Mouse (Mus musculus) right cerebral cortex, postnatal 25 days (tissue): Measurements from ENCODE around the gene Nfatc3.

Experiments
- DNase-seq: peaks from one replicate; pipeline ENCODE4 v3.0.0; 2022

Nfatc3 gene

DNA sequence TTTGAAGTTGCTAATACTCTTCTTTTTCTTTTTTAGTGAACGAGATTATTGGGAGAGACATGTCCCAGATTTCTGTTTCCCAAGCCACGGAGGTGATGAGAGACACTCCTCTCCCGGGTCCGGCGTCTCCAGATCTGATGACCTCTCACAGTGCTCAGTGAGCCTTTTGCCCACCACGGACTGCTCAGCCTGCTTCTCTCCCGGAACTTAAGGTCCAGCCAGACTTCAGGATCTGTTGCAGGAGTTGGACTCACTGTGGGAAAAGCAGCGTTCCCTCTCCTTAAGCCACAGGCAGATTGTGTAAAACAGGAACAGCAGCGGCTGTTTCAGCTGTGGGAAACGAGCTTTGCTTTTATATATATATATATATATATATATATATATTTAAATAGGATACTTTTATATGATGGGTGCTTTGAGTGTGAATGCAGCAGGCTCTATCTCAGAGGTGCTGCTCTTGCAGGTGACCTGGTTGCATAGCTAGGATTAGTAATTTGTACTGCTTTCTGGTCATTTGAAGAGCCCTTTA is 69.3 kb downstream of the Nfatc3 start:
- no peak for DNase-seq

- DNase-seq, result no peak
Measured at GRCm38 (mm10) chr8:106129232-106129930, 70.7 kb downstream of the Nfatc3 start.

- DNase-seq, result no peak
Measured at GRCm38 (mm10) chr8:106129997-106130396, 71.4 kb downstream of the Nfatc3 start.

- DNase-seq, result no peak
Measured at GRCm38 (mm10) chr8:106130505-106130904, 71.9 kb downstream of the Nfatc3 start.

DNA sequence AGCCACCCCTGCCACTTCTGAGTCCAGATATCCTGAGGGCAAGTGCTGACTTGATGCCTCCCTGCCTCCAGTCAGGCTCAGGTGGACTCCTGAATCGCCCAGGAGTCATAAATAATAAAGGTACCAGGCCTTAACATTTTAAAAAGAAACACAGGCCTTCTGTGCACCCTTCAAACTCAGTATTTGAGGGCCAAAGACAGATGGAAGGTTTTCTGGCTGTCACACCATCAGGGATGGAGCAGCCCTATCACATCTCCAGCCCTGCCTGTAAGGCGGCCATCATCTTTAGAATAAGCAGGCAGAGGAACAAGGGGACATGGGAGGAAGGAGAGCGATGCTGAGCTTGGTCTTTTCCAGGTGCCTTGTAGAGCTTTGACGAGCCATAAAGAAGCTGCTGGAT is 72.4 kb downstream of the Nfatc3 start:
- DNase-seq, result no peak

DNA sequence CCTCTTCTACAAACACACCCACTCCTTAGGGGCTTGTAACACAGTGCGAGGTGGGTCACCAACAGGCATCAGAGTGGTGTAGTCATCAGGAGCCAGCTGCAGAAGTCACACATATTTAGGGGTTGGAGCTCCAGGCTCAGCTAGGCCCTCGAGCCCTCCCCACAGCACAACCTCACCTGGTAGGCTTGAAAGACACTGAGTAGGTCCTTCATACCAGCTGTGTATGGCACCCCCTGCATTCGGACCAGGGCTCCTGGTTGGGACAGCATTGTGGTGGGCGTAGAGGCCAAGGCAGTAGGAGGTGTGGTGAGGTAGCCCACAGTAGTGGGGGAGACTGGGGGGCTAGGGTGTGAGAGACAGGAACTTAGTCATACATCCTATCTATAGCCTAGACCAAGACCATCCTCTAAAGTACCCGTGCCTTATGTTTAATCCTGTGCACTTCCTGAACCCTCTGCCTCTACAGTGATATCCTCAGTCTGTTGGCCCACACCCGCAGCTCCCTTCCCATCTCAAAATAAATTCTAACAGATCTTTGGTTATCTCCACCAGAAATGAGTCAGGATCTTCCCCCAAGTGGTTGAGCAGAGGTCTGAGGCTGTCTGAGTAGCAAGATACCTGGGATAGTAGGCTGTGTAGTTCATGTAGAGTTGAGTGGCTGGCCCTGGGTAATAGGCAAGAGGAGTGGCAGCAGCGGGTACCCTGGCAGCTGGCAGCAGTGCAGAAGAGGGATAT is 73.0 kb downstream of the Nfatc3 start:
- DNase-seq, result no peak

GRCm38 (mm10) chr8:106132356-106132755 is 73.7 kb downstream of the Nfatc3 start:
- DNase-seq, result no peak

GRCm38 (mm10) chr8:106133526-106133925 is 74.9 kb downstream of the Nfatc3 start:
- no peak for DNase-seq

DNA sequence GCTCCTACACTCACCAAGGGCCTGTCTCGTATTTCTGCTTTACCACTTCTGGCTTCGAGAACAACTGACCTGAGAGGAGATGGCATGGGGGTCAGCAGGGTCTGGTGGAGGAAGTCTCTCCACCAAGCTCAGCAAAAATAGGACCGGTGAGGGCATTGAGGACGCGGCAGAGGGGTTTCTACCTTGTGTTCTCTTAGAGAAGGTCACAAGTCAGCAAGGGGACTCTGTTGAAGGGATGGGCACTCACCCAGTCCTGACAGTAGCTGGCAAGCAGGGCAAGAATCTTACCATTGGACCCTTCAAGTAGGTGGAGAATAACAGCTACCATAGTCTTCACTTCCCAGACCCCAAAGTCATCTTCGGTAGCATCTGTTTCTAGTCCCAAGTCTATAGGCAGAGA is 75.3 kb downstream of the Nfatc3 start:
- no peak for DNase-seq

GRCm38 (mm10) chr8:106134751-106135571 is 76.3 kb downstream of the Nfatc3 start:
- no peak for DNase-seq

GRCm38 (mm10) chr8:106135672-106136071 is 77.0 kb downstream of the Nfatc3 start:
- no peak for DNase-seq

GRCm38 (mm10) chr8:106136156-106137130 is 77.8 kb downstream of the Nfatc3 start, which contains the start of gene Esrp2:
Esrp2 (minus strand) TSS chr8:106136974.
- no peak for DNase-seq

DNA sequence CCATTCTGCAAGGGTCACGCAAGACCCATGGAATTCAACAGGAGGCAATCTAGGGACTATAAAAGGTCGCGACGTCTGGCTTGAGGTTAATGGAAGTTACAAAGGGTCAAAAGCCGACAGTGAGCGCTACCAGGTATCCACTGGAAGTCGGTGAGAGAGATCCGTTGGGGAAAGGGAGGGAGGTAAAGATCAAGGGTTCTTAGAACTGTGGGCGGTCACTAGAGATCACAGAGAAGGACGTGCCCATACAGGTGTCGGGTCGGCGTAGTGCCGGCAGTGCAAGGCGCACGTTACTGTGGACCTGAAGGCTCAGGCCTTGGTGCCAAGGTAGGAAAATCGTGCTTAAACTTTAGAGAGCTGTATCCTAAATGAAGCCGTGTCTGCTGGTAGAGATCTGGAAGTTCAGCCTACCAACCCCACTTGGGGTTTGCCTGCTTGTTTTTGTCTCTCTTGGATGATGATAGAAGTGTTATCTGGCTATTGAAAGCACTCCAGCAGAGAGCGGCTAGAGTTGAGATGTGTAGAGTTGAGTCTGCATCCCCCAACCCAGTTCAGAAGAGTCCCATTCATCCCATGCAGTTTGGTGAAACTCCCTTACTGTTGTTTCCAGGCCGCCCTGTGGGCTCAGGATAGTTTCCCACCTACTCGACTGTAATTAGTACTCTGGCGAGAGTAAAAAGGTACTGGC is 78.7 kb downstream of the Nfatc3 start:
- DNase-seq, result no peak

DNA sequence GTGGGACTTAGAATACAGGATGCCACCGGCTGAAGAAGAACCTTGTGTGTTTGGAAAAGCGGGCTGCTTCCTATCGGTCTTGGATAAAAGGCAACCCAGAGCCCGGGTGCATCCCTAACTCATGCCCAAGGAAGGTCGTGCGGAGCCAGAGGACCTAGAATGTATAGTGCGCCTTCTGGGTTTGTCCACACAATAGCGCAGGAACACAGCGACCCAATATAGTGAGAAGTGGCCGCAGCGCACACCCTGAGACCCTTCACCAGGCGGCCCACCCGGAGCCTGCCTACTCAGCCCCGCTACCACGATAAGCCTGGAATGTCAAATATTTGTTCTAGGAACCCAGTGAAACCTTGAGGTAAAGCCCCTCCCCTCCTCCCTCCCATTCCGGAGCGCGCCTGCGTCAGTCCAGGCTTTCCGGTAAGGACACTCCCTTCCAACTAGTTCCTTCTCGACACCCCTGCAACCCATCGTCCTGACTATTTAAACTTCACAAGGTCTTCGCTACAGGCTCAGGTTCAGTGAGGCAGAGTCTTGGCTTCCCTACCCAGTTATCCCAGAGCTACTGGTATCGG is 79.4 kb downstream of the Nfatc3 start:
- peak; percentile 55 for DNase-seq

DNA sequence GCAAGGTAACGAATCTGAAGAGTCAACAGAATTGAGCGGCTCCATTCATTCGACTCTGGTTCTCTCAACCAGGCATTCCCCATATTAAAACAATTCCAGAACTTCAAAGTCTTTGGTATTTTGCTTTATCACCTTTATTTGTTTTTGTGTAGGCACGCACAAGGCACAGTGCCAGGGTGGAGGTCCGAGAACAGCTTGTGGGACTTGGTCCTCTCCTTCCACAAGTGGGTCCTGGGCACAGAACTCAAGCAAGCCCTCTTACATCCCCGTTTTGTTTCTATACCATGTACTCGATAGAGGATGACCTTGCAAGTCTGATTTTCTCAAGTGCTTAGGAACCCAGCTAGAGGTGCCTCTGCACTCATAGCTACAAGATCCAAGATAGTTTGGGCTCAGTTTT is 80.0 kb downstream of the Nfatc3 start:
- DNase-seq, result no peak

DNA sequence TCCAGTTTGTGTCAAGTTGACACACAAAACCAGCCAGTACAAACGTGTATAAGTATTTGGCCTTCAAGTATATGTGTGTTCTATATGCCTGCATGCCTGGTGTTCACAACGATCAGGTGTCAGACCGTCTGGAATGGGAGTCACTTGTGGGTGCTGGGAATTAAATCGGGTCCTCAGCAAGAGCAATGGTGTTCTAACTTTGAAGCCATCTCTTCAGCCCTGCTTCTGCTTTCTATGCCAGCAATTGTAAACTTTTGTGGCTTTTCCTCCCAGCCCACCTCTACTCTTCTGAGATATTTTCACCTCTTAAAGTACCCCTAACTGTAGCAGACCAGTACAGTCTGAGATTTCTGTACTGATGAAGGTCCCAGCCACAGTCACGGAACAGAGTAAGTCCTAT is 81.6 kb downstream of the Nfatc3 start:
- DNase-seq, result no peak

GRCm38 (mm10) chr8:106140769-106141168 is 82.1 kb downstream of the Nfatc3 start:
- peak; percentile 77 for DNase-seq

DNA sequence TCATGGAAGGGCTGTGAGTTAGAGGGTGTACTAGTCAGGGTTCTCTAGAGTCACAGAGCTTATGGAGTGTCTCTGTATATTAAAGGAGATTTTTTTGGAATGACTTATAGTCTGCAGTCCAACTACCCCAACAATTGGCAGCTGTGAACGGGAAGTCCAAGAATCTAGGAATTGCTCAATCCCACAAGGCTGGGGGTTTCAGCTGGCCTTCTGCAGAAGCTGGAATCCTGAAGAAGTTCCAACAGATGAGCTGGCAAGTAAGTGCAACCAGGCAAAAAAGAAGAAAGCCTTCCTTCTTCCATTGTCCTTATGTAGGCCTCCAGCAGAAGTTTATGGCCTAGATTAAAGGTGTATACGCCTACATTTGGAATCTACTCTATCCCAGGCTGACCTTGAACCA is 86.7 kb downstream of the Nfatc3 start:
- no peak for DNase-seq

DNA sequence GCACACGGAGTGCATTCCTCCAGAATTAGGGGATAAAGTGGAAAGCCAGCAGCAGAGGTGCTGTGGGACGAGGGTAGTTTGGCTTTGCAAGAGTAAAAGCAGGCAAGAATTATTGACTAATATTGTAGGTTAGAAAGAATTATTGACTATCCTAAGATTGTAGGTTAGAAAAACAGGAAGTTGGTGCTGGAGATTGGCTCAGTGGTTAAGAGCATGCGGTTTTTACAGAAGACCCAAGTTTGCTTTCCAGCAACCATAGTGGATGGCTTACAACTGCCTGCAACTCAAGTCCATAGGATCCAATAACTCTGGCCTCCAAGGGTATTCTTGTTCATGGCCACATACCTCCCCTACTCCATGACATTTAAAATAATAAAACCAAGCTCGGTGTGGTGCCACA is 87.4 kb downstream of the Nfatc3 start:
- DNase-seq, result no peak

DNA sequence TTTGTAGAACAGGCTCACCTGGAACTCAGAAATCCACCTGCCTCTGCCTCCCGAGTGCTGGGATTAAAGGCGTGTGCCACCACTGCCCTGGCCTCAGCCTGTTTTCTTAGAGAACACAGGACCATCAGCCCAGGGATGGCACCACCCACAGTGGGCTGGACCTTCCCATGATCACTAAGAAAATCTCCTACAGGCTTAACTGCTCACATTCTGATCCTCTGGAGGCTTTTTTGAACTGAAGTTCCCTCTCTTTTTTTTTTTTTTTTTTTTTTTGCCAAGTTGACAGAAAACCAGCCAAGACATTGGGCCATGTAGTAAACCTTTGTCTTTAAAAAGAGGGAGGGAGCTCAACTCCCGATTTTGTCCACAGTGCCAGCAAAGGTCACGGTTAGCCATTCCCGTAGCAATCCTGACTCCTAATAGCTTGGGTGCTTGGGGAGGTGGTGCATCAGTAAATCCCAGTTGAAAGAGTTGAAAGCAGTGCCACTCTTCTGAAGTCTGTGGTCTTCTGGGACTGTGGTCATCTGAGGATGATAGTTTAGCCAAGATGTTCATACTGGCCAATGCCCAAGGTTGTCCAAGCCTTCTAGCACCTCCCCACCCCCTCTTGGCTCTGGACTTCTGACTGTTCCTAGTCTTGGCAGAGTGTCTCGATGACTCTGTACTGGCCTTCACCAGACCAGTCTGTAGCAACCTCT is 89.4 kb downstream of the Nfatc3 start:
- DNase-seq, result no peak
